Mouse (Mus musculus) limb, embryonic 15.5 days (tissue): ENCODE measurements around the gene Oxt. TPM values are rescaled to one million over a fixed set of nuclear protein-coding genes. Genes with fewer than 3 reads are reported as not detected.

Experiments
- ATAC-seq: fragments of 200-750 bp; cut with Nextera tagmentation; 2 replicates; pipeline ENCODE4 v1.8.0; 2017; ENCODE audit warnings: low read depth, moderate TSS enrichment; ENCODE audit not compliant: insufficient number of reproducible peaks, low FRiP score, low TSS enrichment
- H3K27ac ChIP-seq: fragments of 300-500 bp; sonication (generic); 2 replicates; pipeline ENCODE4 v1.5.1; 2015; ENCODE audit warnings: moderate library complexity, mild to moderate bottlenecking, inconsistent platforms
- H3K27me3 ChIP-seq: fragments of 300-500 bp; sonication (generic); 2 replicates; pipeline ENCODE4 v1.6.1; 2015; ENCODE audit warnings: inconsistent platforms
- H3K36me3 ChIP-seq: fragments of 300-500 bp; sonication (generic); 2 replicates; pipeline ENCODE4 v1.6.1; 2015; ENCODE audit warnings: inconsistent platforms
- H3K4me1 ChIP-seq: fragments of 300-500 bp; sonication (generic); 2 replicates; pipeline ENCODE4 v1.6.1; 2015; ENCODE audit warnings: inconsistent platforms
- H3K4me2 ChIP-seq: fragments of 300-500 bp; sonication (generic); 2 replicates; pipeline ENCODE4 v1.6.1; 2015; ENCODE audit warnings: mild to moderate bottlenecking, inconsistent platforms
- H3K4me3 ChIP-seq: fragments of 300-500 bp; sonication (generic); 2 replicates; pipeline ENCODE4 v1.5.1; 2015; ENCODE audit warnings: mild to moderate bottlenecking, inconsistent platforms
- H3K9ac ChIP-seq: fragments of 300-500 bp; sonication (generic); 2 replicates; pipeline ENCODE4 v1.6.1; 2015; ENCODE audit warnings: inconsistent platforms
- H3K9me3 ChIP-seq: fragments of 300-500 bp; sonication (generic); 2 replicates; pipeline ENCODE4 v1.6.1; 2016; ENCODE audit warnings: inconsistent platforms
- WGBS: fragments of 180-500 bp; shearing (Covaris S2); methylation state at CpG from one replicate; pipeline ENCODE4 v1.1.7; 2015; 5-methylcytosine and 5-hydroxymethylcytosine counted together
- microRNA-seq: library from miRNA; unstranded; fragments of <30 nt; microRNA quantifications from one replicate; pipeline ENCODE4, GENCODE M21; 2016
- polyA plus RNA-seq: library from polyadenylated mRNA; unstranded; fragments of >200 nt; fragmentation: Nextera tagmentation; extraction: Ambion mirVana; gene quantifications from 2 replicates; pipeline ENCODE4 v1.2.1, GENCODE M21; 2015

Gene Oxt
- polyA plus RNA-seq, 1 experiment from 2014 or later = not detected

DNA sequence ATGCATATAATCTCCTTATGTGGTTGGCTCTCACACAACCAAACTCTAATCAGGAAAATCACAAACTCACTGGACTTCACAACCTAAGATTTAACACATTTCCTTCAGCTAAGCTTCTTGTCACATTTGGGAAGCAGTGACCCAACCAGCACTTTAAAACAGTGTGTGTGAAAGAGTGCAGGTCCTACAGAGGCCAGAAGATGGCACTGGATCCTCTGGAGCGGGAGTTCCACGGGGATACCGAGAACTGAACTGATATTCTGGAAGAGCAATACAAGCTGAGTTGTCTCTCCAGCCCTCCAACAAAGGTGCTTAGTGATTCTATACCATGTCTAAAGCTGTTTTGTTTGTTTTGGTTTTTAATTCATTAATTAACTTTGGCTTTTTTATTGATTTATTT lies 37.1 kb downstream of the Oxt start:
- no peak for ATAC-seq
- Histone ChIP-seq H3K9ac (no peak overlapping the region), H3K9me3 (no peaks in the 10 kb centered on the region), H3K4me3 (no peak overlapping the region), H3K4me2 (no peak overlapping the region), H3K4me1 (no peaks in the 10 kb centered on the region), H3K36me3 (peaks cover 49% of the 10 kb centered on the region), H3K27ac (no peak overlapping the region), H3K27me3 (no peaks in the 10 kb centered on the region)
- 79% methylated on average over 3 of the region's 3 CpGs for WGBS

DNA sequence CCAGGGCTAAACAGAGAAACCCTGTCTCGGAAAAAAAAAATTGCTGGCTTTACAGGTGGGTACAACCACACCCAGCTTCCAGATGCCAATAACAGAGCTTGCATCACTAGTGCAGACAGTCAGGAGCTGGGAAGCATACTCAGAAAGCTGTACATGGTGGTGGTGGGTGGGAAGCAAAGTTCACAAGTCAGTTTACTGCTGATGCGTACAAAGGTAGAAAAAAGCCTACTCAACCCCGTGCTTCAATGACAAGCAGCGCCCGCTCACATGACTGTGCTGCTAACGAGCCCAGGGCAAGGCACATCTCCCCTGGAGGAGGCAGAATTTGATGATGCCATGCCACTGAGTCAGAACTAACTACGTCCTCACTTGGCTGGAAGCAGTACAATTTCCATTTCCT lies 43.0 kb downstream of the Oxt start:
- Histone ChIP-seq H3K4me2 (no peak overlapping the region), H3K27me3 (no peaks in the 10 kb centered on the region), H3K9me3 (no peaks in the 10 kb centered on the region), H3K36me3 (peaks cover 63% of the 10 kb centered on the region), H3K4me1 (no peaks in the 10 kb centered on the region), H3K9ac (no peak overlapping the region), H3K4me3 (no peak overlapping the region), H3K27ac (no peak overlapping the region)
- ATAC-seq = no peak
- WGBS = 89% methylated on average over 7 of the region's 7 CpGs

Small RNA genes within 50 kb of the gene (microRNA-seq; reads per million reads assigned to microRNA genes)
- not detected for gene Gm23876

Other genes starting within 250 kb of the Oxt start
- 145 and 151 TPM in 2 replicates for gene Cpxm1, start 178.6 kb upstream of the Oxt start, polyA plus RNA-seq
- gene Gm28372, start 170.9 kb upstream of the Oxt start, polyA plus RNA-seq = not detected in 2 replicates
- gene 1700020A23Rik, start 170.9 kb upstream of the Oxt start, polyA plus RNA-seq = 0.37 TPM in 1 of 2 replicates, not detected in the other
- 0.14 and 0.15 TPM in 2 replicates for gene Tmem239, start 169.7 kb upstream of the Oxt start, polyA plus RNA-seq
- gene Vps16, start 151.8 kb upstream of the Oxt start, polyA plus RNA-seq = 94.2 and 106 TPM in 2 replicates
- 16.2 and 17.2 TPM in 2 replicates for gene Pced1a, start 151.5 kb upstream of the Oxt start, polyA plus RNA-seq
- 86.6 and 106 TPM in 2 replicates for gene Ptpra, start 125.9 kb upstream of the Oxt start, polyA plus RNA-seq
- gene Mrps26, start 12.4 kb upstream of the Oxt start, polyA plus RNA-seq = 93.6 and 101 TPM in 2 replicates
- not detected in 2 replicates for gene Avp, start 6.4 kb downstream of the Oxt start, polyA plus RNA-seq
- 13.2 and 14.1 TPM in 2 replicates for gene Fastkd5, start 53.9 kb downstream of the Oxt start, polyA plus RNA-seq
- 10.8 and 11.0 TPM in 2 replicates for gene Ubox5, start 53.9 kb downstream of the Oxt start, polyA plus RNA-seq
- gene Lzts3, start 66.6 kb downstream of the Oxt start, polyA plus RNA-seq = 4.0 and 4.5 TPM in 2 replicates
- 69.6 and 71.7 TPM in 2 replicates for gene Ddrgk1, start 88.5 kb downstream of the Oxt start, polyA plus RNA-seq
- gene Itpa, start 91.4 kb downstream of the Oxt start, polyA plus RNA-seq = 90.9 and 99.1 TPM in 2 replicates
- gene Slc4a11, start 121.3 kb downstream of the Oxt start, polyA plus RNA-seq = 2.6 and 2.9 TPM in 2 replicates